Mouse (Mus musculus): ENCODE measurements around the gene Zfp219.

GRCm38 (mm10) chr14:52015445-52016100, 5.0 kb downstream of the Zfp219 start, which contains the start of gene Tmem253:
- no peak for TF ChIP-seq POLR2A (IDR thresholded peaks at IDR 0.05; ENCODE audit: borderline replicate concordance, extremely low read depth, low read depth, low read length)
- TF ChIP-seq CTCF (IDR thresholded peaks at IDR 0.05; ENCODE audit: insufficient read depth, low read length), result no peak
